Mouse (Mus musculus) neural tube, embryonic 12.5 days (tissue): ENCODE results near the gene Golm1. TPM values are rescaled to one million over a fixed set of nuclear protein-coding genes. Genes with fewer than 3 reads are reported as not detected.
"Not testable (repeated sequence)": the region's sequence is repeated elsewhere in the genome, so short reads cannot be mapped to it uniquely, and the experiment has no call there.

Experiments used
- ATAC-seq: fragments of 200-750 bp; cut with Nextera tagmentation; 2 replicates; pipeline ENCODE4 v1.8.0; 2017; ENCODE audit warnings: low read depth, mild to moderate bottlenecking, moderate TSS enrichment, moderate library complexity; ENCODE audit not compliant: low FRiP score
- H3K27ac ChIP-seq: fragments of 300-500 bp; sonication (generic); 2 replicates; pipeline ENCODE4 v1.5.1; 2016
- H3K27me3 ChIP-seq: fragments of 300-500 bp; sonication (generic); replicated peaks from 2 replicates; pipeline ENCODE4 v1.6.1; 2016; ENCODE audit warnings: mild to moderate bottlenecking
- H3K36me3 ChIP-seq: fragments of 300-500 bp; sonication (generic); 2 replicates; pipeline ENCODE4 v1.6.1; 2016; ENCODE audit warnings: mild to moderate bottlenecking
- H3K4me1 ChIP-seq: fragments of 300-500 bp; sonication (generic); 2 replicates; pipeline ENCODE4 v1.6.1; 2016
- H3K4me2 ChIP-seq: fragments of 300-500 bp; sonication (generic); replicated peaks from 2 replicates; pipeline ENCODE4 v1.6.1; 2016; ENCODE audit warnings: mild to moderate bottlenecking
- H3K4me3 ChIP-seq: fragments of 300-500 bp; sonication (generic); 2 replicates; pipeline ENCODE4 v1.5.1; 2016
- H3K9ac ChIP-seq: fragments of 300-500 bp; sonication (generic); 2 replicates; pipeline ENCODE4 v1.6.1; 2016; ENCODE audit warnings: mild to moderate bottlenecking
- H3K9me3 ChIP-seq: fragments of 300-500 bp; sonication (generic); 2 replicates; pipeline ENCODE4 v1.6.1; 2016; ENCODE audit warnings: mild to moderate bottlenecking
- WGBS: fragments of 180-500 bp; shearing (Covaris S2); methylation state at CpG from one replicate; pipeline ENCODE4 v1.1.7; 2016; 5-methylcytosine and 5-hydroxymethylcytosine counted together
- polyA plus RNA-seq: library from polyadenylated mRNA; unstranded; fragments of >200 nt; fragmentation: Nextera tagmentation; extraction: Ambion mirVana; gene quantifications from 2 replicates; pipeline ENCODE4 v1.2.1, GENCODE M21; 2016

Golm1 gene
- polyA plus RNA-seq = 101 and 105 TPM in 2 replicates

- under 1% methylated on average over 59 of the region's 61 CpGs for WGBS
- no peaks in the 10 kb centered on the region for H3K9me3 ChIP-seq
These were observed at the start of gene Golm1 for GRCm38 (mm10) chr13:59675151-59676011. TSS of gene Golm1 (minus strand) at chr13:59675811.

GRCm38 (mm10) chr13:59722089-59722488 is 46.5 kb upstream of the Golm1 start:
- H3K27me3 ChIP-seq, H3K9me3 ChIP-seq, H3K4me2 ChIP-seq, ATAC-seq, H3K9ac ChIP-seq, H3K4me1 ChIP-seq, H3K27ac ChIP-seq, H3K36me3 ChIP-seq, H3K4me3 ChIP-seq: not testable (repeated sequence)
- 84% methylated on average over 1 of the region's 1 CpGs for WGBS

More at GRCm38 (mm10) chr13:59675151-59676011, at the start of gene Golm1:
- peaks cover 13% of the 10 kb centered on the region for H3K4me1 ChIP-seq
- peak within 1 kb of the TSS; percentile 64 for H3K4me2 ChIP-seq
- ATAC-seq = peak; percentile 51
- peak within 1 kb of the TSS; percentile 84 for H3K27ac ChIP-seq
- H3K4me3 ChIP-seq = peak within 1 kb of the TSS; percentile 77
- no peaks in the 10 kb centered on the region for H3K27me3 ChIP-seq
- no peaks in the 10 kb centered on the region for H3K36me3 ChIP-seq
- peak within 1 kb of the TSS; percentile 87 for H3K9ac ChIP-seq

- no peaks in the 10 kb centered on the region for H3K36me3 ChIP-seq
- ATAC-seq = no peak
- H3K4me1 ChIP-seq = no peaks in the 10 kb centered on the region
- no peak overlapping the region for H3K4me2 ChIP-seq
- H3K27me3 ChIP-seq = no peaks in the 10 kb centered on the region
- WGBS = 100% methylated on average over 1 of the region's 1 CpGs
- no peak overlapping the region for H3K27ac ChIP-seq
- no peak overlapping the region for H3K9ac ChIP-seq
- H3K9me3 ChIP-seq = no peaks in the 10 kb centered on the region
- no peak overlapping the region for H3K4me3 ChIP-seq
These were observed 43.9 kb upstream of the Golm1 start for GRCm38 (mm10) chr13:59719475-59719874.

- 40% methylated on average over 6 of the region's 6 CpGs for WGBS
- not testable (repeated sequence) for H3K4me3 ChIP-seq, H3K9me3 ChIP-seq, ATAC-seq, H3K27me3 ChIP-seq, H3K4me1 ChIP-seq, H3K36me3 ChIP-seq, H3K27ac ChIP-seq, H3K9ac ChIP-seq, H3K4me2 ChIP-seq
These were observed 43.3 kb upstream of the Golm1 start for GRCm38 (mm10) chr13:59718857-59719440.

GRCm38 (mm10) chr13:59713710-59714109 is 38.1 kb upstream of the Golm1 start:
- H3K9me3 ChIP-seq = no peaks in the 10 kb centered on the region
- no peak overlapping the region for H3K4me3 ChIP-seq
- H3K9ac ChIP-seq = no peak overlapping the region
- H3K4me2 ChIP-seq = no peak overlapping the region
- H3K4me1 ChIP-seq = no peaks in the 10 kb centered on the region
- 51% methylated on average over 3 of the region's 3 CpGs for WGBS
- no peak overlapping the region for H3K27ac ChIP-seq
- H3K27me3 ChIP-seq = no peaks in the 10 kb centered on the region
- no peaks in the 10 kb centered on the region for H3K36me3 ChIP-seq
- no peak for ATAC-seq

GRCm38 (mm10) chr13:59711984-59712383 is 36.4 kb upstream of the Golm1 start, which contains the start of gene Spata31d1b:
TSS of gene Spata31d1b (plus strand) at chr13:59712284.
- not testable (repeated sequence) for H3K9ac ChIP-seq, H3K4me3 ChIP-seq, H3K4me1 ChIP-seq, H3K36me3 ChIP-seq, H3K9me3 ChIP-seq, H3K4me2 ChIP-seq, H3K27ac ChIP-seq, H3K27me3 ChIP-seq, ATAC-seq
- 76% methylated on average over 3 of the region's 3 CpGs for WGBS

GRCm38 (mm10) chr13:59710230-59710629 is 34.6 kb upstream of the Golm1 start, which contains the start of gene Spata31d1a:
TSS of gene Spata31d1a (minus strand) at chr13:59710330.
- Histone ChIP-seq H3K9ac (no peak within 1 kb of the TSS), H3K4me2 (no peak within 1 kb of the TSS), H3K27me3 (no peaks in the 10 kb centered on the region), H3K36me3 (no peaks in the 10 kb centered on the region), H3K27ac (no peak within 1 kb of the TSS), H3K9me3 (no peaks in the 10 kb centered on the region), H3K4me1 (no peaks in the 10 kb centered on the region), H3K4me3 (no peak within 1 kb of the TSS)
- ATAC-seq = no peak
- 93% methylated on average over 15 of the region's 15 CpGs for WGBS

- no peaks in the 10 kb centered on the region for H3K36me3 ChIP-seq
- H3K4me3 ChIP-seq = no peak overlapping the region
- no peaks in the 10 kb centered on the region for H3K27me3 ChIP-seq
- H3K27ac ChIP-seq = no peak overlapping the region
- no peaks in the 10 kb centered on the region for H3K4me1 ChIP-seq
- no peak overlapping the region for H3K9ac ChIP-seq
- no peaks in the 10 kb centered on the region for H3K9me3 ChIP-seq
- H3K4me2 ChIP-seq = no peak overlapping the region
- ATAC-seq = no peak
- WGBS = 66% methylated on average over 12 of the region's 12 CpGs
These were observed 29.0 kb upstream of the Golm1 start for GRCm38 (mm10) chr13:59704562-59704961.

GRCm38 (mm10) chr13:59703514-59703913 is 27.9 kb upstream of the Golm1 start:
- H3K27me3 ChIP-seq = no peaks in the 10 kb centered on the region
- no peaks in the 10 kb centered on the region for H3K36me3 ChIP-seq
- no peak for ATAC-seq
- H3K4me1 ChIP-seq = no peaks in the 10 kb centered on the region
- no peak overlapping the region for H3K27ac ChIP-seq
- no peak overlapping the region for H3K4me3 ChIP-seq
- 87% methylated on average over 12 of the region's 12 CpGs for WGBS
- H3K9me3 ChIP-seq = no peaks in the 10 kb centered on the region
- no peak overlapping the region for H3K4me2 ChIP-seq
- no peak overlapping the region for H3K9ac ChIP-seq

- not testable (repeated sequence) for H3K27me3 ChIP-seq, H3K9ac ChIP-seq, H3K4me2 ChIP-seq, H3K36me3 ChIP-seq, ATAC-seq, H3K4me3 ChIP-seq, H3K27ac ChIP-seq, H3K9me3 ChIP-seq, H3K4me1 ChIP-seq
- WGBS = 74% methylated on average over 1 of the region's 1 CpGs
These were observed 24.5 kb upstream of the Golm1 start for GRCm38 (mm10) chr13:59700137-59700536.

- Histone ChIP-seq H3K27ac (no peak overlapping the region), H3K9me3 (no peaks in the 10 kb centered on the region), H3K9ac (no peak overlapping the region), H3K4me1 (no peaks in the 10 kb centered on the region), H3K4me2 (no peak overlapping the region), H3K27me3 (no peaks in the 10 kb centered on the region), H3K4me3 (no peak overlapping the region), H3K36me3 (no peaks in the 10 kb centered on the region)
- ATAC-seq = no peak
- 93% methylated on average over 8 of the region's 8 CpGs for WGBS
These were observed 23.5 kb upstream of the Golm1 start for GRCm38 (mm10) chr13:59699131-59699530.

- H3K27ac ChIP-seq = no peak overlapping the region
- H3K9me3 ChIP-seq = 0 out of 2 replicates have a peak, but pooled peaks cover 2% of the 10 kb centered on the region
- WGBS = 90% methylated on average over 7 of the region's 7 CpGs
- no peak overlapping the region for H3K4me3 ChIP-seq
- H3K9ac ChIP-seq = no peak overlapping the region
- no peaks in the 10 kb centered on the region for H3K27me3 ChIP-seq
- no peaks in the 10 kb centered on the region for H3K36me3 ChIP-seq
- peaks cover 2% of the 10 kb centered on the region; the same call in 1 of the 2 replicates for H3K4me1 ChIP-seq
- H3K4me2 ChIP-seq = no peak overlapping the region
- no peak for ATAC-seq
These were observed 20.2 kb upstream of the Golm1 start for GRCm38 (mm10) chr13:59695781-59696180.
